Mouse (Mus musculus): Measurements from ENCODE around the gene Gm28230. TPM values are rescaled to one million over a fixed set of nuclear protein-coding genes. Genes with fewer than 3 reads are reported as not detected.

Gene Gm28230
- polyA plus RNA-seq, 1 experiment from 2014 or later = 0.05 TPM

DNA sequence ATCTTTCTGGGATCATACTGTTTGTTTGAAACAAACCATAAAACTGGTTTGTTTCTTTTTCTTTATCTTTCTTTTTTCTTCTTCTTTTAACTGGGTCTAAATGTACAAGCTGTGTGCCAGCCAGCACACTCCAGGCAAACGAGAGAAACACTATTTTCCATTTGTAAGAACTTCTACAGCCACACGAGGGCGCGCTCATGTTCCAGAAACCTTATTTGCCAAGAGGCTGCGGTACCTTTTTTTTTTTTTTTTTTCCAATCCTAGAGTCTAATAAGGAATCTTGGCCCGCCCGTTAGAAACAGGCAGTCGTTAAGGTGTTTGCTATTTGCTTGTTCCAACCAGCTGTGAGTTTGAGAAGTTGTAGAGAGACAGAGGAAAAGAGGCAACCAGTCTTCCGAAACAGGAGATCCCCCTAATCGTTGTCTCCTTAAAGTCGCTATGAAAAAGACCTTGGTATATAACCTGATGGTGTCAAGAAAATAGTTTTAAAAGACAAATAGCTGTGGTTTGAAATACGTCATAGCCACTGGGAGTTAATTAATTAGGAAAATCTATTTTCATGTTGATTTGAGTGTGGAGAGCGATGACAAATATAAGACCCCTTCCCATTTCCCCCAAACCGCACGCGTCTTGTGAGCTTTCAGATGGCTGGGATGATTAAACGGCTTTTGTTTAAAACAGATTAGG lies 40.1 kb upstream of the Gm28230 start:
- Histone ChIP-seq H3K36me3 (no peaks in the 10 kb centered on the region), H3K9ac (no peak overlapping the region), H3K4me2 (no peak overlapping the region), H3K27ac (no peak overlapping the region), H3K4me1 (peaks cover 15% of the 10 kb centered on the region), H3K4me3 (no peak overlapping the region), H3K27me3 (peaks cover 97% of the 10 kb centered on the region), H3K9me3 (no peaks in the 10 kb centered on the region)
- no peak for ATAC-seq (ENCODE audit: borderline replicate concordance, extremely low read depth, low FRiP score, low TSS enrichment)
- WGBS = 5% methylated on average over 17 of the region's 17 CpGs

DNA sequence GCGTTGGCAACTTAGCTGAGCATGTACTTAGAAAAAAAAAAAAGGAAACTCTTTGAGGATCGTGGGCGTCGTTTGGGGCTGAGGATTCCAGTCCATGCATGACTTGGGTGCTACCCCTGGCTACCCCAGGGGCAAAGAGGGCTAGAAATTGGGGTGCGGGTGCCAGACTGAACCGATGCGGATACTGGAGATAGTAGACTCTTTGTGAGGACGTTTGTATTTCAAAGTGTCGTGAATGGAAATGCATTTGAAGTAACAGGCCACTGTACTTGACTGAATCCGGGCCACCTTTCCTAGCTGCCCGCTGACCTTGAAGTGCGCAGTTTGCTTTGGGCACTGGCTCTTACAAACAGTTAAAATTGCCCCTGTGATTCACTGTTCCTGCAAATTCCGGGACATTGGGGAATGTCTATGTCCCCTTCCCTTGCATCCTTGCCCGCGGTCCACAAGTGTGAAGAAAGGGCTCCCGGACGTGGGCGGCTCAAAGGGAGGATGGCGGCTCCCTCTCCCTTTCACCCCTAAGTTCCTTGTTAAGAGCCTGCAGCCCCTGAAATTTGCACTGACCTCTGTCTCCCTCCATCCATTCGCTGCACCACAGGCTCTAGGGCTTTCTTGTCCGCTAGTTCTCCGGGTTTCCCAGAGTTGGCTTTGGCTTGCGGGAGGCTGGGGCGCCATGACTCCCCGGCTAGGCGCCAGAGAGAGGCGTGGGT lies 39.4 kb upstream of the Gm28230 start:
- Histone ChIP-seq H3K4me3 (no peak overlapping the region), H3K4me2 (no peak overlapping the region), H3K9ac (no peak overlapping the region), H3K27ac (no peak overlapping the region), H3K4me1 (peaks cover 13% of the 10 kb centered on the region), H3K36me3 (no peaks in the 10 kb centered on the region), H3K27me3 (peaks cover 97% of the 10 kb centered on the region), H3K9me3 (no peaks in the 10 kb centered on the region)
- ATAC-seq (ENCODE audit: borderline replicate concordance, extremely low read depth, low FRiP score, low TSS enrichment) = no peak
- 1% methylated on average over 27 of the region's 27 CpGs for WGBS

DNA sequence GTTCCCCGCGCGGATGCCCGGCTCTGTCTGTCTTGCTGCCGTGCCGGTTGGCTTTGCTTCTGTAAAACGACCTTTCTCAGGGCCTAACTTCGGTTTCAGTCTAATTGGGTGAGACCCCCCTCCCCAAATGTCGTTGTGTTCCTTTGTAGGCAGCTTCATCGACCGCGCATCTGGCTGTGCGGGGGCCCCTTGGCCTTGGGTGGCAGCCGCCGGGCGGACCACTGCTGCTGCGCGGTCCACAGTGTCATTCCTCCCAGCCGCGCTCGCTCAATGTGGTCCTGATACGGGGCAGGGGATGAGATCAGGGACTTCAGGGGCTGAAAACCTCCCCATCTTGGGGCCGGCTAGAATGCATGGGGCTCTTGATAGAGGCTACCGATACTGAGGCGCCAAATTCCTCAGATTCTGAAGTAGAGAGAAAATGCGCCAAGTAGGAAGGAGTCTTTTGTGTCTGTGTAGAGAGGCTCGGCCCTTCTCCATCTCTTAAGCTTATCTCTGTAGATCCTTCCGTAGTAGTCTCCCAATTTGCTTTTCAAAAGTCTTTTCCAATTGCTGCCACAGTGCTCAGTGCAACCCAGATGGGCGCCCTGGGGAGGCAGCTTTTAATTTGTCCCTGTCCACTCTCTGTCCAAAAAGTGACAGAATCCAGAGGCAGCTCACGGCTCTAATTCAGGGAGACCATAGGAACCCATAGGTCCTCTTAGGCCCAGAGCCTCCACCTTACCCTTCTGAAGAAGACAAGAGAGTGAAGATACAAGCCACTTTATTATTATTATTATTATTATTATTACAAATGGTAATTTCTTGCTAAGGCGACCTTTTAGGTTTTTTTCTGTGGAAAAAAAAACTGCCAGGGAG lies 38.6 kb upstream of the Gm28230 start:
- WGBS = 3% methylated on average over 31 of the region's 31 CpGs
- no peak overlapping the region for H3K9ac ChIP-seq
- H3K4me1 ChIP-seq = peaks cover 5% of the 10 kb centered on the region
- H3K4me2 ChIP-seq = no peak overlapping the region
- no peaks in the 10 kb centered on the region for H3K9me3 ChIP-seq
- H3K27me3 ChIP-seq = peaks cover 97% of the 10 kb centered on the region
- ATAC-seq (ENCODE audit: borderline replicate concordance, extremely low read depth, low FRiP score, low TSS enrichment) = no peak
- no peaks in the 10 kb centered on the region for H3K36me3 ChIP-seq
- H3K4me3 ChIP-seq = no peak overlapping the region
- no peak overlapping the region for H3K27ac ChIP-seq

DNA sequence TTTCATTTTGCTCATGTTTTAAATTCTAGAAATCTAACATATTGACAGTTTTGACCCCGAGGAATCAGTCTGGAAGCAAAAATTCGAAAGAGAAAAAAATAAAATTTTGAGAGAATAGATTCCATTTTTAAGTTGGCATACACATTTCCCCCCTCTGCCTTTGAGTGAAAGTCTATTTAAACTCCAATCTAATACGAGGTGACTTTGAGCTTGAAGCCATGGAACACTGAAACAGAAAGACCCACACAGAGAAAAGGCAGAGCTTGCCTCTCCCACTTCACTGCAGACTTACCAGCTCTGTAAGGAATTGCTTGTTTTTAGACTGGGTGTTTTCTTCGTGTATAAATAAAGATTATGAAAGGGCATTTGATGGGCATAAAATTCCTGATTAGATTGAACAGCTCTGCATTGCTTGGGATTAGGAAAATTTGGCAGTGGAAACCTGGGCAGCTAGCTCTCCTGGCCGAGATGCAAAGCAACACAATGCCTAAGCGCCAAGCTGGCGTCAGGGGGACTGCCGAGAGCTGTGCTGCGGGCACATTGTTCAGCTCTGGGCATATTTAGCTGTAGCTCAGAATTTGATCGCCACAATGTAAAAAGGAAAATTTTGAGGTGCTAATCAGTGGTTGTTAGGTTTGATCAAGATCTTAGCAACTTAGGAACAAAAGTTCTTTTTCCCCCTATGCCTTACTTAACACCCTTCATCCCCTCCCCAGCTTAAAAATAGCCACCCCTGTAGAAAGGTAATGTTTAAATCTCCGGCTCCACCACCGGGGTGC lies 37.5 kb upstream of the Gm28230 start:
- no peak overlapping the region for H3K27ac ChIP-seq
- peaks cover 97% of the 10 kb centered on the region for H3K27me3 ChIP-seq
- no peak for ATAC-seq (ENCODE audit: borderline replicate concordance, extremely low read depth, low FRiP score, low TSS enrichment)
- no peak overlapping the region for H3K4me3 ChIP-seq
- WGBS = 4% methylated on average over 12 of the region's 12 CpGs
- H3K4me1 ChIP-seq = peaks cover 3% of the 10 kb centered on the region; the same call in 1 of the 2 replicates
- no peaks in the 10 kb centered on the region for H3K9me3 ChIP-seq
- H3K9ac ChIP-seq = no peak overlapping the region
- no peaks in the 10 kb centered on the region for H3K36me3 ChIP-seq
- H3K4me2 ChIP-seq = no peak overlapping the region

DNA sequence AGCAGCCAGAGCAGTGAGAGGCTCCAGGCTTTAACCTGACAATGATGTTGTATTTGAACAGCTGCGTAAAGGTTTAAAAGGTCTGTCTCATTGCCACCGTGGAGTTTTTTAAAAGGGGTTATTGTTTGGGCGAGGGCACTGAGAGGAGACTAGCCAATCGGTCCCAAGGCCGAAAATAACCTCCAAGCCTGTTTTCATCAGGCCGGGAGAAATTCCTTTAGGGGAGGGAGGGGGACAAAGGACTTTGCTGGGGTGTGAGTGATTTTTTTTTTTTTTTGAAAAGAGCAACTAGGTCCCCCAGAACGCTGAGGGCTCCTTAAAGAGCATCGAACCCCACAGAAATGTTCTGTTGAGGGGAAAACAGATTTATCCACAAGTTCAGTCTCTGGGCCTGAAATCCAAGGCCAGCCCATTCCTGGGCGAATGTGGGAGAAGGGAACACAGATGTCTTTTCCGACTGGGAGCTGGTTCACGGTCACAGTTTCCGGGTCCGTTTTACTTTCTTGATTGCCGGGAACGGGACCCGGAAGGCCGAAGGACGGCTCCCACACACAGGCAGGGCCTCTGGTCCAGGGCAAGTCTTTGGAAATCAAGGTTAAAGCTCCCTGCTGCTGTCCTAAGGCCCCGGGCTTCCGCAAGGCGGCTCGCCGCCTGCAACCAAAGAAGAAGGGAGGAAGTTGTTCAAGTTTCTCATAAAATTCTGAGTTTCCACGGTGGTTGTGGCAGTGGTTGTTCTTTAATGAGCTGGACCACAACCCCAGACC lies 36.8 kb upstream of the Gm28230 start:
- H3K27me3 ChIP-seq = peaks cover 97% of the 10 kb centered on the region
- no peak for ATAC-seq (ENCODE audit: borderline replicate concordance, extremely low read depth, low FRiP score, low TSS enrichment)
- peaks cover 3% of the 10 kb centered on the region; the same call in 1 of the 2 replicates for H3K4me1 ChIP-seq
- no peak overlapping the region for H3K4me2 ChIP-seq
- WGBS = 1% methylated on average over 24 of the region's 24 CpGs
- no peak overlapping the region for H3K4me3 ChIP-seq
- H3K9ac ChIP-seq = no peak overlapping the region
- H3K27ac ChIP-seq = no peak overlapping the region
- H3K36me3 ChIP-seq = no peaks in the 10 kb centered on the region
- H3K9me3 ChIP-seq = no peaks in the 10 kb centered on the region

DNA sequence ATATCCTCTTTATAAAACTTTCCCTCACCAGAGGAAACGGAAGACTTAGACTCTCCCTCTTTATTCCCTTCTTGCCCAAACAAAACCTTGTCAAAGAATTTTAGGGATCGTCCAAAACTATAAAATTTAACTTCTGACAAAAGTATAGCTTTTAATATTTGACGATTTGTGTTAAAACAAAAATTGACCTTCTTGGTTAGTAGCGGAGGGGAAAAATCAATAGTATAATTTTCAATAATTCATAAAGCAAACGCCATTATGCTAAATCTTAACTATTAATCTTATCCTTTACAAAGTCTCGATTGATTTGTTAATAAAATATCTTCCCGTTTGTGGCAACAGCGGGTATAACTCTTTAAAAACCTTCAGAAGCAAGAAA lies 36.2 kb upstream of the Gm28230 start:
- Histone ChIP-seq H3K9me3 (no peaks in the 10 kb centered on the region), H3K9ac (no peak overlapping the region), H3K4me1 (peaks cover 3% of the 10 kb centered on the region; the same call in 1 of the 2 replicates), H3K27ac (no peak overlapping the region), H3K4me2 (no peak overlapping the region), H3K27me3 (peaks cover 97% of the 10 kb centered on the region), H3K4me3 (no peak overlapping the region), H3K36me3 (no peaks in the 10 kb centered on the region)
- ATAC-seq (ENCODE audit: borderline replicate concordance, extremely low read depth, low FRiP score, low TSS enrichment) = no peak
- WGBS = 8% methylated on average over 8 of the region's 8 CpGs

DNA sequence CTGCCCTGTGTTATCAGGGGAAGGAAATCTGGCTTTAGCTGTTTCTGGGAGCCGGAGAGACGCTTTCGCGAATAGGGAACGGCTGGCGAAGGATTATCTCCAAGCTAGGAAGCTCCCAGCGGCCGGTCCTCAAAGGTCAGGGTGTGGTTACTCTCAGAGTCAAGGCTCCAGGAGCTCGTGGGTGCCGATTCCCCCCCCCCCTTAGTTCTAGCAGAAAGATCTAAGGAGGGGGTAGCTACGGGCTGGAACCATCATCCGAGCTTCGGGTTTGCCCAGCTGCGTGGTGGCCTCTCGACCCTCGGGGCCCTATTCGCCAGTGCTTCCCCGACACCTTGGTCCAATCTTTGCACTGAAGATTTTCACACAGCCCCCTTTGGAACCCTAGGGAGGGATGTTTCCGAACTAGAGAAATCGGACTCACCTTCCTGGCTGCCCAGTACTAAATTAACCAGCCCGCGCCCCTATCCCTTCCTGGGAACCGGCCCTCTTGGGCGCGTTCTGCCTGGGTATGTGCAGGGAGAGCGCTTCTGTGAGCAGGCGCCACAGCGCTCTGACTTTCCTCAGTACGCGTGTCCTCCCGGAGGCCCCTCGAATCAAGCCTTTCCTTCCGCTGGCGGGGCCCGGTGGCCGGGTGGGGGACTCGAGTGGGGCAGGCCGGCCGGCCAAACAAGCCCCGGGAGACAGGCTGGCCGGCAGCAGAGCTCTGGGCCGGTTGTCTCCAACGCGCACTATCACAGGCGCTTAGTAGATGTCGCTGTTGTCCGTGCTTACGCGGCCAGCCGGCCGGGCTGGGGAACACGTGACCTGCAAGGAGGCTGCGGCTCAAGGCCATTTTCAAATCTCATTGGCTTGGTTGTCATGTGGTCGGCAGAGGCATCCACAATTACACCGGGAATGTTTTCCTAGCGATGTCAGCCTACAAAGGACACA lies 35.2 kb upstream of the Gm28230 start, which contains the start of gene Hoxd10:
Hoxd10 (plus strand) TSS at position 903 of the 930 bp plus-strand sequence.
- Histone ChIP-seq H3K4me3 (no peak within 1 kb of the TSS), H3K4me2 (no peak within 1 kb of the TSS)
- WGBS = under 1% methylated on average over 56 of the region's 56 CpGs

DNA sequence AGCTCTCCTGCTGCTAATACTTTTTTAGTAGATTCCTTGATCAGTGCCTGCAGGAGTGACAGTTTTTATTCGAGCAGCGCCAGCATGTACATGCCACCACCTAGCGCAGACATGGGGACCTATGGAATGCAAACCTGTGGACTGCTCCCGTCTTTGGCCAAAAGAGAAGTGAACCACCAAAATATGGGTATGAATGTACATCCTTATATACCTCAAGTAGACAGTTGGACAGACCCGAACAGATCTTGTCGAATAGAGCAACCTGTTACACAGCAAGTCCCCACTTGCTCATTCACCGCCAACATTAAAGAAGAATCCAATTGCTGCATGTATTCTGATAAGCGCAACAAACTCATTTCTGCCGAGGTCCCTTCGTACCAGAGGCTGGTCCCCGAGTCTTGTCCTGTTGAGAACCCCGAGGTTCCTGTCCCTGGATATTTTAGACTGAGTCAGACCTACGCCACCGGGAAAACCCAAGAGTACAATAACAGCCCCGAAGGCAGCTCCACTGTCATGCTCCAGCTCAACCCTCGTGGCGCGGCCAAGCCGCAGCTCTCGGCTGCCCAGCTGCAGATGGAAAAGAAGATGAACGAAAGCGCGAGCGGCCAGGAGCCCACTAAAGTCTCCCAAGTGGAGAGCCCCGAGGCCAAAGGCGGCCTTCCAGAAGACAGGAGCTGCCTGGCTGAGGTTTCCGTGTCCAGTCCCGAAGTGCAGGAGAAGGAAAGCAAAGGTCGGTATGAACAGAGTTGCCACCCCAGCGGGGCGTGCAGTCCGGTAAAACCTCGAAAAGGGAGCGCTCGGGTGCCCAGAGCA lies 34.3 kb upstream of the Gm28230 start:
- Histone ChIP-seq H3K27ac (no peak overlapping the region), H3K9me3 (no peaks in the 10 kb centered on the region), H3K36me3 (no peaks in the 10 kb centered on the region), H3K4me3 (no peak overlapping the region), H3K27me3 (peaks cover 98% of the 10 kb centered on the region), H3K4me2 (no peak overlapping the region), H3K9ac (no peak overlapping the region), H3K4me1 (peaks cover 3% of the 10 kb centered on the region; the same call in 1 of the 2 replicates)
- no peak for ATAC-seq (ENCODE audit: borderline replicate concordance, extremely low read depth, low FRiP score, low TSS enrichment)
- 5% methylated on average over 35 of the region's 35 CpGs for WGBS

More for the DNA sequence above, 35.2 kb upstream of the Gm28230 start, which contains the start of gene Hoxd10:
- peak; percentile 73; the same call in 1 of the 2 replicates for ATAC-seq (ENCODE audit: borderline replicate concordance, extremely low read depth, low FRiP score, low TSS enrichment)
- Histone ChIP-seq H3K9ac (no peak within 1 kb of the TSS), H3K27ac (no peak within 1 kb of the TSS), H3K9me3 (no peaks in the 10 kb centered on the region), H3K4me1 (peaks cover 3% of the 10 kb centered on the region; the same call in 1 of the 2 replicates), H3K27me3 (peaks cover 98% of the 10 kb centered on the region), H3K36me3 (no peaks in the 10 kb centered on the region)

DNA sequence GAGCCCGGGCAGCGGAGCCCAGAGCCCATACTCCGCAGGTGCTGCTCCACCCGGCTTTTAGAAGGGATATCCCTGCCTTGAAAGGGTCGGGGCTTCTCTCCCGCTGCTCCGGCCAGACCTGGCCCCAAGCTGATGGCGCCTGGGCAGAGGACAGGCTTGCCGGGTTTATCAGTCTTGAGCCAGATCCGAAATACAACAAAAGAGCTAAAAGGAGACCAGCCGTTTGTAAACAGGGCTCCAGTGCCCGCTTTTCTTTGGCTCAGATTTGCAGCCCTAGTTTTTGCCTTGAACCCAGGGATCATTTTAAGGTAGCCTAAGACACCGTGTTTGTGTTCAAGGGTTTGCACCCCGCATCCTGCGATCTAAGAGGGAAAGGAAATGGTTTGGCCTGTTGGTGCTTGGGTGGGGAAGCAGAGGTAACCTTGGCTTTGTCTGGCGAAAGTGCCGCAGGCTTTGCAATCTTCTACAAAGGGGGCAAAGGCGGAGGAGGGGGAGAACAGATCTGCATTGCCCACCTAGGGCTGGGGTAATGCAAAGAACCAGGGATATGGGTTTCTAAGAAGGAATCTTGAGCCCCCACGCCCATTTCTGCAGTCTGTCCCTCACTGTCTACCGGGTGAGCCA lies 33.6 kb upstream of the Gm28230 start:
- Histone ChIP-seq H3K27me3 (peaks cover 98% of the 10 kb centered on the region), H3K4me2 (no peak overlapping the region), H3K4me1 (peaks cover 8% of the 10 kb centered on the region), H3K36me3 (no peaks in the 10 kb centered on the region), H3K9me3 (no peaks in the 10 kb centered on the region), H3K27ac (no peak overlapping the region), H3K9ac (no peak overlapping the region), H3K4me3 (no peak overlapping the region)
- no peak for ATAC-seq (ENCODE audit: borderline replicate concordance, extremely low read depth, low FRiP score, low TSS enrichment)
- WGBS = 1% methylated on average over 20 of the region's 20 CpGs
